Mouse (Mus musculus) bone marrow, adult 2 months (tissue): ENCODE measurements around the gene Trmt61a.

Source experiments
- CTCF ChIP-seq: fragments of 200-500 bp; IDR thresholded peaks from 2 replicates; pipeline ENCODE4 v1.5.1; 2011; ENCODE audit warnings: low read length, control low read depth; ENCODE audit not compliant: control insufficient read depth, insufficient read depth
- POLR2A ChIP-seq: fragments of 200-500 bp; IDR thresholded peaks from 2 replicates; pipeline ENCODE4 v1.6.1; 2011; ENCODE audit warnings: low read depth, mild to moderate bottlenecking, control low read depth, low read length, borderline replicate concordance; ENCODE audit not compliant: control insufficient read depth

- TF ChIP-seq CTCF: no peak
- TF ChIP-seq POLR2A: no peak
Observed at GRCm38 (mm10) chr12:111664144-111664634, 13.7 kb upstream of the Trmt61a start.
